In the genomic region with DNA sequence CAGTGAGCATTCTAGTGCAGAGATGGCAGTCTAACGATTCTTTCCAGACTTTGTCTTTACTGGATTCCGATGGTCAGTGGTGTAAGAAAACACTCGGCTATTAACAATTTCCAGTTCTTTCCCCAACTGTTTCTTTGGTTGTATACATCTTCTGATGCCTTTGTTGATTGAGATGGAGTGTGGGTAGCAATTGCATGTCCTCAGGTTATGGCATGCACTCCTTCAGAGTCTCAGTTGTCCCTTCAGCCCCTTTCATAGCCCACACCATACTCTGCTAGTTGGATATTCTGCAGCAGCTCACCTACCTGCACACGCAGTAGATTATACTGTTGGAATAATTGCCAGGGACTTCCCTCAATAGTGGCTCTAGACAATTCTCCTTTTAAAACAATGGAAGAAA, we compare ENCODE assay signal across 31 mouse cellular contexts.
"Had no signal": no experiment of that assay in that cellular context is flagged by ENCODE, and none has a peak within 500 bp of the region (broad histone marks: within the 10 kb centered on the region; RNA-seq: fewer than 3 reads in every experiment).

No protein-coding gene starts in this region.

- H3K9me3 ChIP-seq: limb, embryonic 10.5 days; limb, embryonic 12.5 days; limb, embryonic 13.5 days; limb, embryonic 15.5 days; liver, embryonic 12.5 days; liver, embryonic 13.5 days; liver, embryonic 15.5 days; lung, embryonic 15.5 days; megakaryocyte, embryonic 14.5 days; midbrain, embryonic 10.5 days; midbrain, embryonic 12.5 days; midbrain, embryonic 15.5 days; neural tube, embryonic 12.5 days; neural tube, embryonic 13.5 days had no signal

- H3K4me1 ChIP-seq: limb, embryonic 12.5 days had no signal

- H3K36me3 ChIP-seq: limb, embryonic 12.5 days; limb, embryonic 13.5 days; limb, embryonic 15.5 days; liver, embryonic 12.5 days; liver, embryonic 13.5 days; liver, embryonic 15.5 days; lung, embryonic 15.5 days; midbrain, embryonic 10.5 days; midbrain, embryonic 12.5 days; midbrain, embryonic 15.5 days; neural tube, embryonic 12.5 days; neural tube, embryonic 13.5 days had no signal

- H3K27ac ChIP-seq: limb, embryonic 10.5 days; limb, embryonic 12.5 days; limb, embryonic 13.5 days; limb, embryonic 15.5 days; liver, embryonic 12.5 days; liver, embryonic 13.5 days; liver, embryonic 14.5 days; liver, embryonic 15.5 days; lung, embryonic 15.5 days; macrophage; midbrain, embryonic 10.5 days; midbrain, embryonic 12.5 days; midbrain, embryonic 15.5 days; neural tube, embryonic 12.5 days; neural tube, embryonic 13.5 days had no signal

- H3K27me3 ChIP-seq: limb, embryonic 12.5 days; limb, embryonic 13.5 days; limb, embryonic 15.5 days; liver, embryonic 12.5 days; lung, embryonic 15.5 days; megakaryocyte, embryonic 14.5 days; midbrain, embryonic 12.5 days; midbrain, embryonic 15.5 days; neural tube, embryonic 12.5 days; neural tube, embryonic 13.5 days had no signal

- ATAC-seq: liver, embryonic 12.5 days; liver, postnatal 0 days; lung, postnatal 0 days; midbrain, embryonic 15.5 days; midbrain, embryonic 16.5 days had no signal

- H3K4me3 ChIP-seq: limb, embryonic 10.5 days; limb, embryonic 12.5 days; limb, embryonic 13.5 days; limb, embryonic 15.5 days; liver, embryonic 12.5 days; liver, embryonic 13.5 days; liver, embryonic 15.5 days; lung, embryonic 15.5 days; megakaryocyte, embryonic 14.5 days; midbrain, embryonic 10.5 days; midbrain, embryonic 12.5 days; midbrain, embryonic 15.5 days; myocyte; neural tube, embryonic 12.5 days; neural tube, embryonic 13.5 days had no signal

- H3K9ac ChIP-seq: limb, embryonic 12.5 days; limb, embryonic 13.5 days; limb, embryonic 15.5 days; liver, embryonic 12.5 days; liver, embryonic 13.5 days; liver, embryonic 14.5 days; liver, embryonic 15.5 days; liver, postnatal 0 days; lung, embryonic 14.5 days; lung, embryonic 15.5 days; midbrain, embryonic 12.5 days; midbrain, embryonic 15.5 days; neural tube, embryonic 12.5 days; neural tube, embryonic 13.5 days had no signal

- H3K4me2 ChIP-seq: limb, embryonic 12.5 days; limb, embryonic 13.5 days; limb, embryonic 15.5 days; liver, embryonic 11.5 days; liver, embryonic 12.5 days; liver, embryonic 13.5 days; liver, embryonic 15.5 days; lung, embryonic 14.5 days; lung, embryonic 15.5 days; midbrain, embryonic 12.5 days; midbrain, embryonic 15.5 days; neural tube, embryonic 12.5 days; neural tube, embryonic 13.5 days had no signal

- DNase-seq: left cerebral cortex, postnatal 4 days; liver; liver, embryonic 13.5 days; liver, postnatal 0 days; lung, adult 18-20 months; lung, adult 2 months; lung, embryonic 14.5 days; lung, postnatal 10 days; lung, postnatal 14 days; lung, postnatal 36 days; lung, postnatal 4 days; midbrain, embryonic 14.5 days had no signal
